Mouse (Mus musculus) brain, embryonic 14.5 days (tissue): ENCODE data around the gene Thbs3.

Experiments
- CTCF ChIP-seq: fragments of 200-500 bp; IDR thresholded peaks from 2 replicates; pipeline ENCODE4 v1.5.1; 2012; ENCODE audit warnings: inconsistent platforms, mild to moderate bottlenecking, moderate library complexity, borderline replicate concordance; ENCODE audit not compliant: insufficient read depth, insufficient read length; ENCODE audit errors: extremely low read depth
- POLR2A ChIP-seq: fragments of 200-500 bp; IDR thresholded peaks from 2 replicates; pipeline ENCODE4 v1.6.1; 2012; ENCODE audit warnings: mild to moderate bottlenecking, inconsistent platforms, borderline replicate concordance; ENCODE audit not compliant: poor library complexity, insufficient read depth, insufficient read length, severe bottlenecking; ENCODE audit errors: extremely low read depth

DNA sequence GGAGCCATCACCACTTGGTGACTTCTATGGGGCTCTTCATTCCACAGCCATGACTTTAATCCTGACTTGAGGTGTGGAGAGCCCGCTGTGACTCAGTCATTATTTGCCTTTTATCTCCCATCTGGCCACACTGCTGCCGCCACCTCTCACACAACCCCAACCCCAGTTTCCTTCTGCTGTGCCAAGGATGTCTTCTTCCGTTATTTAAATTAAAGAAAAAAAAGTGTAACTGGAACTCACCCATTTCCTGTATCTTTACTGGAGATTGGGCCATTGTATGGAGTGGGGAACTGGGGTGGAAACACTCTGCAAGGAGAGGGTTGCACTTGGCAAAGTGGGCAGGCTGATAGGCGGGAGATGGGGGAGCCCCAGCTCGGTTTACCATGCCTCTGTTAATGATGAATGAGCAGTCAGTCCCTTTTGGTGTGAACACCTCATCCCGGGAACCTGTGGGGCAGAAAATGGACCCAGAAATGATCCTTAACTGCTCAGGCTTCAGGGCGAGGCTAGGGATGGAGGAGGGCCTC is 32.4 kb upstream of the Thbs3 start:
- TF ChIP-seq CTCF (no peak), POLR2A (no peak)
